Mouse (Mus musculus) ES-Bruce4 (cell line): ENCODE results near the gene Cib1.

Source experiments
- CTCF ChIP-seq: IDR thresholded peaks from one replicate; pipeline ENCODE4 v1.8.1; 2011; ENCODE audit warnings: low read depth, low read length
- EP300 ChIP-seq: IDR thresholded peaks from 2 replicates; pipeline ENCODE4 v1.6.1; 2011; ENCODE audit warnings: low read depth, low read length; ENCODE audit not compliant: insufficient read depth
- POLR2A ChIP-seq: IDR thresholded peaks from one replicate; pipeline ENCODE4 v1.8.1; 2011; ENCODE audit warnings: low read length; ENCODE audit not compliant: insufficient read depth

DNA sequence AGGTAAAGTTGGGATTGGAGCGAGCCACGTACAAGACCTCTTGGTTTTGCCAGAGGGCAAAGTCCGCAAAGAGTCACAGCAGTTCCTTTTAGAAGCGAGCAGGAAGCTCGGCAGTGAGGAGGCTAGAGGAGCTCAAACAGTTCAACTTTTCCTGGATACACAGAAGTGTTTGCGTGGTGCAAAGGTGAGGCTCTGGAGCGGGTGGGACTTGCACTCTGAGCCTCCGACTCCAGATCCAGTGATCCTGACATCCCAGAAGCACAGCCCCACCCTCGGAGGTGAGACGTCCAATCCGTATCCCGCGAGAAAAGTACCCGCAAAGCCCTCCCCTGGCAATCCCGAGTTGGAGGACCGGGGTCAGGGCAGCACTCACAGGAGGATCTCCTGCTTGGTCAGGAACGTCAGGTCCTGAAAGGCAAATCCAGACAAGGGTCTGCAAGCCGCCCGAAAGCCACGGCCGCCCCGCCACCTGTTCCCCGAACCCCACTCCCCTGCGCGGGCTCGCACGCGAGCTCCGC is 583 bp downstream of the Cib1 start:
- TF ChIP-seq POLR2A (no peak), CTCF (no peak), EP300 (no peak)
